Mouse (Mus musculus): ENCODE measurements around the gene Olfr531. TPM values are rescaled to one million over a fixed set of nuclear protein-coding genes. Genes with fewer than 3 reads are reported as not detected.

Gene Olfr531
- total RNA-seq (2021): not detected

- DNase-seq: no peak
- intact Hi-C loops (cut with DNase I): no loop called here
Observed at GRCm38 (mm10) chr7:140402818-140403217, at the start of gene Olfr531. Gene Olfr531 (minus strand): TSS chr7:140402918.

- no peak for DNase-seq
- intact Hi-C loops (cut with DNase I): no loop called here
Observed at GRCm38 (mm10) chr7:140443141-140443540, 40.4 kb upstream of the Olfr531 start.

GRCm38 (mm10) chr7:140421539-140421938 is 18.8 kb upstream of the Olfr531 start, which contains the start of gene Olfr532:
Gene Olfr532 (minus strand): TSS chr7:140421639.
- intact Hi-C loops (cut with DNase I): loop anchor here (1.0 kb wide), 1 partner anchor 106 kb away; no protein-coding TSS in a partner anchor
- DNase-seq: no peak

- DNase-seq: no peak
- intact Hi-C loops (cut with DNase I): no loop called here
Observed at GRCm38 (mm10) chr7:140376911-140377310, 25.8 kb downstream of the Olfr531 start.

- intact Hi-C loops (cut with DNase I): no loop called here
- DNase-seq: no peak
Observed at GRCm38 (mm10) chr7:140376231-140376630, 26.5 kb downstream of the Olfr531 start, which contains the start of gene Olfr530. Gene Olfr530 (minus strand): TSS chr7:140376331.

- intact Hi-C loops (cut with DNase I): no loop called here
- DNase-seq: no peak
Observed at GRCm38 (mm10) chr7:140374300-140374699, 28.4 kb downstream of the Olfr531 start.

GRCm38 (mm10) chr7:140361571-140361970 is 41.1 kb downstream of the Olfr531 start, which contains the start of gene Olfr60:
Gene Olfr60 (minus strand): TSS chr7:140361671.
- intact Hi-C loops (cut with DNase I): no loop called here
- no peak for DNase-seq

Other genes with a start within 250 kb of the Olfr531 start
- gene Sprn, start 248.0 kb downstream of the Olfr531 start, total RNA-seq (2021): 1 to 10 TPM in 1 of 2 experiments, under 1 TPM in 1; 0.46 to 1.0 TPM
- gene Olfr522, start 238.2 kb downstream of the Olfr531 start, total RNA-seq (2021): not detected
- not detected for gene Olfr523, start 229.7 kb downstream of the Olfr531 start, total RNA-seq (2021)
- not detected for gene Olfr524, start 197.0 kb downstream of the Olfr531 start, total RNA-seq (2021)
- gene Cd163l1, start 184.7 kb downstream of the Olfr531 start, total RNA-seq (2021): not detected
- gene 5830411N06Rik, start 155.6 kb downstream of the Olfr531 start, total RNA-seq (2021): not detected
- not detected for gene Olfr525, start 82.1 kb downstream of the Olfr531 start, total RNA-seq (2021)
- not detected for gene Olfr527, start 68.9 kb downstream of the Olfr531 start, total RNA-seq (2021)
- not detected for gene Olfr60, start 41.2 kb downstream of the Olfr531 start, total RNA-seq (2021)
- gene Olfr530, start 26.6 kb downstream of the Olfr531 start, total RNA-seq (2021): not detected
- not detected for gene Olfr532, start 18.7 kb upstream of the Olfr531 start, total RNA-seq (2021)
- gene Olfr533, start 60.5 kb upstream of the Olfr531 start, total RNA-seq (2021): not detected
- gene Olfr535, start 81.3 kb upstream of the Olfr531 start, total RNA-seq (2021): not detected
- gene Olfr536, start 104.5 kb upstream of the Olfr531 start, total RNA-seq (2021): not detected
- not detected for gene Olfr538, start 165.0 kb upstream of the Olfr531 start, total RNA-seq (2021)
- gene Olfr46, start 198.4 kb upstream of the Olfr531 start, total RNA-seq (2021): not detected
- not detected for gene Olfr61, start 226.1 kb upstream of the Olfr531 start, total RNA-seq (2021)
- gene Olfr53, start 243.5 kb upstream of the Olfr531 start, total RNA-seq (2021): not detected

Measured in heart, postnatal 36 days (tissue).